Mouse (Mus musculus) forelimb bud, embryonic 11.5 days (tissue): Measurements from ENCODE around the gene Prorsd1.

ENCODE experiments used
- DNase-seq: peaks from one replicate; pipeline ENCODE4 v3.0.0-alpha.2; 2012; ENCODE audit warnings: low read depth, low spot score

The Prorsd1 gene

DNA sequence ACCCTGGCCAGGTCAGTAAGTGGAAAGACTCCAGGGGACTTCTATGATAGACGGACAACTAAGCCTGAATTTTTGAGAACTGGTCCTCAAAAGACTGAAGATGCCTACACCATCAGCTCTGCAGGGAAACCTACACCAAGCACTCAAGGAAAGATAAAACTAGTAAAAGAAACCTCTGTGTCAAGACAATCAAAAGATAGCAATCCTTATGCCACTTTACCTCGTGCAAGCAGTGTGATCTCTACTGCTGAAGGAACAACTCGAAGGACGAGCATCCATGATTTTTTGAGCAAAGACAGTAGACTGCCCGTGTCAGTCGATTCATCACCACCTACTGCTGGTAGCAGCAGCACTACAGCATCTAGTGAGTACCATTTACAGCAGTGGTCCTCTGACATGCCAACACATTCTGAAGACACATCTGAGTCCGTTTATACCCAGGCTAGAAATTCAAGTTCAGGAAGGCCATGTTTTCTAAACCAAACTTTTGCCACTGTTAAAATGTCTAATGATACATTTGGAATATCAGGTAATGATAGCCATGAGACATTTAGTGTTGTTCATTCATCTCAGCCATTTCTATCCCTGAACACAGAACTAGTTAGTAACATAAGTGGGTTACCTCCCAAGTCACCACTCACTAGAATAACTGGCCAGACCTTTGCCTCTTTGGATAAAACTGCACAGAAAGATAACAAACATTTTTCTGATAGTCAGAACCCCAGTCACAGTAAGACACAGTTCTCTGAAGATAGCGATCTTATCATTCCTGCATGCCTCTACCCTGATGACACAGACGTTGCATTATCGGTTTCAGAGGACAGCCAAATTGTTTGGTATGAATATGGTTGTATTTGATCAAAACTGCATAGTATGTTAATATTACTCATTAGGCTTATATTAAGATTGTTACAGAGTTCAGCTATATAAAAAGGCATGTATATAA lies 10.6 kb downstream of the Prorsd1 start:
- no peak for DNase-seq

DNA sequence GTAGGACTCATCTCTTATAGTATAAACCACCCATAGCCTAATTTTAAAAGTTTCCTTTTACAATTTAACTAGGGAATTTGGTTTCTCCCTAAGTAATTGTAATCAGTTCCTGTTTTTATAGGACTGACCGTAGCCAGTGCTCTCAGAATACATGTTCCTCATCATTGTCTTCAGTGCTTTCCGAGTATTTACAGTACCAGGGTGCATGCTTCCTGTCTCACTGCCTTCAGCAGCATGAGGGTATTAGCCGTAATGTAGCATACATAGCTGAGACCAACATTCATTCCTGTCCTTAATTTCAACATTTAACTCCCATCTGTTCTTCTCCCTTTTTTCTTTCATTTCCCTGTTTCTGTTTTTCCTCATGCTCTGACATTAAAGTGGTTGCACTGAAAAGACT lies 17.9 kb downstream of the Prorsd1 start:
- no peak for DNase-seq

DNA sequence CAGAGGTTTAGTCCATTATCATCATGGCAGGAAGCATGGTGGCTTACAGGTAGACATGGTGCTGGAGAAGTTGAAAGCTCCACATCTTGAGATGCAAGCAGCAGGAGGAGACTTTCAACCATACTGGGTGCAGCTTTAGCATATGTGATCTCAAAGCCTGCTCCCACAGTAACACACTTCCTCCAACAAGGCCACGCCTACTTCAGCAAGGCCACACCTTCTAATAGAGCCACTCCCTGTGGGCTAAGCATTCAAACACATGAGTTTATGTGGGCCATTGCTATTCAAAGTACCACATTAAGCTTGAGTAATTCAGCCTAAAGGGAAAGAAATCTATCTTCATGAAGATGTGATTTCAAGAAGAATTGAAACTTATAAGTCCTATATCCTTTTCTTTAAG lies 21.7 kb downstream of the Prorsd1 start:
- DNase-seq, result no peak

DNA sequence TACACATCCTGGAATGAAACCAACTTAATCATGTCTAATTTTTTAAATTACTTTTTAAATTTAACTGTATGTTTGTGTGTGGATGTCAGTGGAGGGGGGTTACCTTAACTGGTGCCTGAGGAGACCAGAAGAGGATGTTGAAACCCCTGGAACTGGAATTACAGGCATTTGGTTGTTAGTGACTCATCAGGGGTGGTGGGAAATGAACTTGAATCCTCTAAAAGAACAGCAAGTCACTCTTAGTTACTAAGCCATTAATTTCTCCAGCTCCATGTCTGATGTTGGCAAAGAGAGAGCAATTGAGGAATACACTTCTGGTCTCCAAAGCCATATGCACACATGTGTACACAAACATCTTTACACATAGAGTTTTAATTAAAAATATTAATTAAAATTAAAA lies 40.2 kb downstream of the Prorsd1 start:
- no peak for DNase-seq
